Mouse (Mus musculus) megakaryocyte-erythroid progenitor cell, adult 5-6 weeks (primary cell): ENCODE data around the gene Frrs1l. TPM values are rescaled to one million over a fixed set of nuclear protein-coding genes. Genes with fewer than 3 reads are reported as not detected.

Experiments used
- ATAC-seq: replicated peaks from 2 replicates; pipeline ENCODE4 v1.8.0; 2016; ENCODE audit warnings: mild to moderate bottlenecking, inconsistent platforms; ENCODE audit not compliant: severe bottlenecking, poor library complexity, low FRiP score, low TSS enrichment
- total RNA-seq, 2 experiments: library from RNA; stranded (forward) in 1 of 2; stranded (reverse) in 1 of 2; fragments of 200-1000, 215-1000 nt in 1 of 2; fragments of >200 nt in 1 of 2; fragmentation: Nextera tagmentation in 1 of 2; gene quantifications; 2 replicates each; pipeline ENCODE4 v1.2.3; 2014 to 2017

The Frrs1l gene
- total RNA-seq, 2 experiments from 2014 or later, result not detected

DNA sequence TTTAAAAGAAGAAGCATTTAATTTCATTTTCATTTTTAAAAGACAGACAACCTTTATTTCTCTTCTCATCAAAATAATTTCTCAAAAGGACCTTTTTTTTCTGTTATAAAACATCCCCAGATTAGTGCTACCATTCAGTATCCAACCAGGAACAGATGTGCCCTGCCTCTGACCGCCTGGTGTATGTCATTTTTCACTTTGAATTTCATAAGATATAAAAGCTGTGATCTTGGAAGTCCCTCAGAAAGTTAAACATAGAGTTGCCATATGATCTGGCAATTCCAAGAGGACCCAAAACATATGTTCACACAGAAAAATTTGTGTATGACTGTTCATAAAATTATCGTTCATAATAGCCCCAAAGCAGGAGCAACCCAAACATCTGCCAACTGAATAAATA lies 1.8 kb upstream of the Frrs1l start:
- ATAC-seq, result no peak

GRCm38 (mm10) chr4:56989431-56990214 lies 568 bp downstream of the Frrs1l start:
- no peak for ATAC-seq

- ATAC-seq, result no peak
Measured at GRCm38 (mm10) chr4:56965586-56966179, 24.5 kb downstream of the Frrs1l start.

GRCm38 (mm10) chr4:56963687-56964086 lies 26.5 kb downstream of the Frrs1l start:
- no peak for ATAC-seq

- ATAC-seq, result no peak
Measured at GRCm38 (mm10) chr4:56961320-56961925, 28.8 kb downstream of the Frrs1l start.

DNA sequence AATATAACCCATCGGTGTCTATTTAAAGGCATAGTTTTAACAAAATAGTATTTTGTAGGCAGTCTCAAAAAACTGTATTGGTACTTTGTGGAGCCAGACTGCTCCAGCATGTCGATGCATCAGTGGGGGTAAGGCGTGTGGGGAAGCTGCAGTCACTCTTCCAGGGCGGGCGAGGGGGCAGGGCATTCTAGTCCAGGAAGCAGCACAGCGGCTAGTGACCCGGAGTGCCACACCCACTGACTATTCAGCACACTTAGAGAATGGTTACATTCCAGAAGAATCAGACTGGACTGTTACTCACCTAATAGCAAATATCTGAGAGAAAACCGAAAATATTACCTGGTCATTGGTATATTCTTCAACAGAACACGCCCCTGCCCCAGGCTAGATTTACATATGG lies 32.7 kb downstream of the Frrs1l start:
- ATAC-seq, result no peak

DNA sequence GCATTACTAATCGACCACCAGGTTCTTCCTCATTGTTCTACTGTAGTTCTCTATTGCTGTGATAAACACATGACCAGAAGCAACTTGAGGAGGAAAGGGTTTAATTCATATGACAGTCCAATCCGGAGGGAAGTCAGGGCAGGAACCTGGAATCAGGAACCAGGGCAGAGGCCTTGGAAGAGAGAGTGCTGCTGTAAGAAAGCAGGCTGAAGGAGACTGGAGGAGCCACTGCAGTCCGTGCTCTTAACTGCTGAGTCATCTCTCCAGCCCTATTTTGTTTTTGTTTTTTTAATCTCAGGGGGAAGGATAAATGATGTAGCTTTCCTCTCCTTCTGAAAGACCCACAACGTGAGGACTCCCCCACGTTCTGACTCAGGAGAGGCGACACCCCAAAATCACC lies 37.0 kb downstream of the Frrs1l start:
- no peak for ATAC-seq

DNA sequence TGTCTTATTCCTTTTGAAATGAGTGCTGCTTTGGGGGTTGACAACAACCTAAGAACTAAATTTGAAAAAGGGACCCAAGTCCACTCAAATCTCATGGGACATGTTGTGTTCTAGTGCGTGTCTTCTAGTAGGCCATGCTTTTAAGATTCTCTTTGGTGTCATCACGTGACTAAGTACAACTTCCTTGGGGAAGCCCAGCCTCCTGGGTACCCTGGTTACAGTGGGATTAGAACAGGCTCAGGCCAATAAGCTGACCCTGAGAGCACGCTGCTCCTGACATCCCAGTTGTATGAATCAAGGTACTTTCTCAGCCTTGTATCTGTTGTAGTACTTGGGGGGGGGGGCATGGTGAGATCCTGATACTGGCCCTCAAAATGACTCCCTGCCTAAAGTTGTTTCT lies 38.5 kb downstream of the Frrs1l start:
- no peak for ATAC-seq

DNA sequence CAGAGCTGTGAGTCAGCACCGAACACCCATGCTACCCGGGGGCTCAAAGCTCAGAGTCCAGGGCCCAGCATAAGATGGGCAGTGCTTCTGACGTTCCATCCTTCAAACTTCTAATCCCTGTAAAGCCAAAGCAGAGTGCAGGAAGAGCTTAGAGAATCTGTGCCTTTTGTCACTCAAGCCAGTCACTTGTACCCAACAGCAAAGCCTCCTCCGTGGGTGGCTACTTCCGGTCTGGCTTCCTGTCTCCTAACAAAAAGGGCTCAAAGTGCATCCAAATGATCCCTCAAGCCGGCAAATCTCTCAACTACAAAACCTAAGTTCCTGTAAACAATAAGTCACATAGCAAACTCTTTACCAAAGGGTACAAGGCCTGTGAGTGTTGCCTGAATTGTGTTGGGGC lies 40.7 kb downstream of the Frrs1l start:
- no peak for ATAC-seq

DNA sequence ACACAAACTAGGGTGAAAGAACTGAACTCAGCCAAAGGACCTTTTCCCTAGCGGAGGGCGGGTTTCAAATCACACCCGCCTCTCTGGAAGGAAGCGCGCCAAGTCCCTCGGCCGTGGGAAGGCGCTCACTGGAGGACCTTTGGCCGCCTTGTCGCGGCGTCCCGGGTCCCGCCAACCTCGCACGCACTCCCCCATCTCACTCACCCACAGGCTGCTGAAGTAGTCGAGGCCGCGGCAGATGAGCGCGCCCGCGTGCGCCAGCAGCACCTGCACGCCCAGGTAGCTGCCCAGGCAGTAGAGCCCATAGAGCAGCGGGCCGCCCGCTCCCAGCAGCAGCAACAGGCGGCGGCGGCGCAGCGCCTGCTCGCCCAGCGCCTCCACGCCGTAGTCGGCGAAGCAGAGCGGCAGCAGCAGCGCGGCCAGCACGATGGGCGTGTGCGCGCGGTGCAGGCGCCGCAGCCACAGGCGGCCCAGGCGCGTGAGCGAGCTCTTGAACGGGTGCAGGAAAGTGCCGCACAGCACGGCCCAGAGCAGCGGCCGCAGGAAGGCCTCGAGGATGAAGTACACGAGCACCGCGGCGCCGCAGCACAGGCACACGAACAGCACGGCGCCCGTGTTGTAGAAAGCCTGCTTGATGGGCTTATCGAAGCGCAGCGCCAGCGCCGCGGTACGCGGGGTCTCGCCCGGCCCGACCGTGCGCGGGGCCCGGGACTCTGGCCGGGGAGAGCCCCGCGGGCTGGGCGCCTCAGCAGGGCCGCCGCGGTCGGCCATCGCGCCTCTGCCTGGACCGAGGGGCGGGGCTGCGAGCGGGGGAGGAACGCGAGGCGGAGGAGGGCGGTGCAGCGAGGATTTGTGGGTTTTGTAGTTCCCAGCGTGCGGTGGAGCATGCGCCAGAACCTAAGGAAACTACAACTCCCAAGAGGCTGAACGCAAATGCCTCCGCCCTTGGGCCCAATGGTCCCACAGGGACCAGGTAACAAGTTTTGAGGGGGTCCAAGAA lies 43.2 kb downstream of the Frrs1l start, which contains the start of gene Tmem245:
Gene Tmem245 (minus strand): TSS at position 797 of the 1,000 bp plus-strand sequence.
- ATAC-seq, result peak; percentile 97

DNA sequence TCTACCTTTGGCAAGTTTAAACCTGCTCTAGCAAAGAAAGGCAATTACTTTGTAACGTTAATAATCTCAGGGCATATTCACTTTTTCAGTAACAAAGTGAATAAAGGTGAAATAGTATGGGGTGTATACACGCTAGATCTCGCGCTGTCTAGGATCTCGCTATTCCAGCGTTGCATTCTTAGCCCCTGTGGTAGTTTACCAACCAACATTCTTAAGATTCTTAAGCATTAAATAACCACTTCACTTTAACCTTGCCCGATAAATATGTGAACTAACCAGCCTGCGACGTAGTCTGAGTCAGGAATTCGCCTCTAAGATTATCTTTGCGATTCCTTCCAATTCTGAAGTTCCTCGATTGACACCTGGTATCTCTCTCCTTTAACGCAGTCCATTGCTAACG lies 44.0 kb downstream of the Frrs1l start:
- no peak for ATAC-seq

GRCm38 (mm10) chr4:56944286-56944685 lies 45.9 kb downstream of the Frrs1l start:
- ATAC-seq, result no peak

GRCm38 (mm10) chr4:56943258-56943657 lies 46.9 kb downstream of the Frrs1l start:
- no peak for ATAC-seq

GRCm38 (mm10) chr4:56942567-56942966 lies 47.6 kb downstream of the Frrs1l start:
- no peak for ATAC-seq

GRCm38 (mm10) chr4:56941481-56941880 lies 48.7 kb downstream of the Frrs1l start:
- ATAC-seq, result no peak

- no peak for ATAC-seq
Measured at GRCm38 (mm10) chr4:56937136-56937535, 53.1 kb downstream of the Frrs1l start.

DNA sequence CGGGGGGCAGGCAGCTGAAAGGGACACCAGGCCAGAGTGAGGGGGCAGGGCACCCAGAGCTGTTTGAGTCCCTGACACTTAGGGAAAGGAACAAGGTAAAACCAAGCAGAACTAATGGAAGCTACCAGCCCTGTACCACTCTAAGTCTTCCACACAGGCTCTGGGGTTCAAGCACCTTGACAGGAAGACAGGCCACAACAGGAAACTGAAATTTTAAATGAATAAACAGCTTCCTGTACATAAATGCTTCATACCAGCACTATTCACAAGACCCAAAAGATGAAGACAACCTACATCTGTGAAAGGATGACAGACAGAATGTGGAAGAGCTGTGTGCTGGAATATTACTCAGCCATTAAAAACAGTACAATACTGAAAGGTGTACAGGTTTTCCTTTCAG lies 54.9 kb downstream of the Frrs1l start:
- ATAC-seq, result no peak

DNA sequence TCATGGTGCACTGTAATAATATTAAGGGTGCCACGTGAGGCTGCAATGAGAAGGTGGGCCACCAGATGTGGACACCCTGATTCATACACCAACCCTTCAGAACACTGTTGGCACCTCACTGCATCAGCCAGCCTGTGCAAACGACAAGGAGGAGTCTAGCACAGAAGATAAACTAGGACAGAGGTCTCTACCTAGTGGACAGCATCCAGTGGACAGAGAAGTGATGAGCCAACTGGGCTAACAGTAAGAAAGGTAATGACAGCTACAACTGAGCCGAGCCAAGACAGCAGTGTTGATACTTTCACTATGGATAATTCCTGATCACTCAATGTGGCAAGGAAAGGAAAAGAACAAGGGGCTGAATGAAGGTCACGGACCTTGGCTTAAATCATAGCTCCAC lies 57.0 kb downstream of the Frrs1l start:
- no peak for ATAC-seq

DNA sequence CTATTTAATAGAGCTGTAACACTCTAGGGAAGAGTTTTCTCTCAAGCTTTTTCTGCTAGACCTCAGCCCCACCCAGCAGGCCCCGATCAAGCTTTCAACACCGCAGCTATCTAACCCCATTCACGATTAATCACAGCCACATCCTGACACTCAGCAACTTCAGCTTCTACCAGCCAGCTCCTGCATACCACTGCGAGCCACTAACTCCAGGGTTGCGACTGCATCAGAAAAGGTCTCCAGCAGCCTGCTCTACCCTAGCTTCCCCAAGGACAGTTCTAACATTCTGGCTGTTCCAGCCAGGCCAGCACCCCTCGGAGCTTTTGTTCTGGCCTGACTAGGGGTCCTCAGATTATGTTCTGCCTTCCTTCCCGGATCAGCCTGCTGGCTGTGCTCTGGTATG lies 58.1 kb downstream of the Frrs1l start:
- ATAC-seq, result no peak

DNA sequence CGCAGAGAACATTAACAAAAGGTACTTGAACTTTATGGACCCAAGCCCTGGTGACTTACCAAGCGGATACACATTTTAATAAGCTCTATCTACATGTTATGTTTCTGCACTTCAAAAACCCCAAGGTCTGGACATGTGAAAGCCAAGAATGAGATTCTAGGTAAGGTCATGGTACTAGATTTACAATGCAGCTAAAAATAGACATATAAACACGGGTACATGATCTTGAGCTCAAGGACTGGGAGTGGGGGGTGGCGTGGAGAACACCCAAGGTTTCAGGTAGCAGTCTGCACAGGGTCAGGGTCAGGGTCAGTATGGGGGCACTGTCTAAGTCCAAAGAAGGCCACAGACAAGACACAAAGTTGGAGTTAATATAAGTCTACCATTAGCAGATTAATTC lies 59.9 kb downstream of the Frrs1l start:
- ATAC-seq, result no peak
